Mouse (Mus musculus) mouse embryonic stem cell (cell line): ENCODE measurements around the gene Ift140.

Experiments used
- in situ Hi-C, 2 experiments: fragments of 300-500 bp; cut with MboI; formaldehyde crosslinking; loops; 1 replicate in 1 of 2; 3 replicates in 1 of 2; pipeline ENCODE4 v1.14.3; 2019 to 2020; ENCODE audit warnings: low sequenced_read_pairs in 2 of 2, low pct_unique_long_range_greater_than_20kb in 1 of 2, mixed read lengths in 1 of 2; ENCODE audit not compliant: unreplicated experiment in 1 of 2

Ift140 gene

DNA sequence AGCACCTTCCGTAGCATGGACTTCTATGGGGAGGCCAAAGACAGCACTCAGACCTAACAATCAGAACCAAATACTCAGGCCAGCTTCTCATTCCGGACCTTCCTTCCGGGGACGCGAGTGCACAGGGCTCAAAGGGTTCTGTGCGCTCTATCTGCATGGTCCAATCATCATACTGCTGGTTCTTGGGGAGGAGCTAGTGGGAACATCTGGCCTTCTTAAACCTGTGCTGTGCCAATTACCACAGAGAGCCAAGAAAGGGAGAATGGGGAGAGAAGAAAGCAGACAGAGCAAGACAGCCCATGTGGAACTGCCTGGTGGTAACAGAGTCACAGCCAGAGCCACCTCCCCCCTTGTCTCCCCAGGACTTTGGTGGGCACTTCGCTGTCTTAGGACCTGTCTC lies 50.7 kb downstream of the Ift140 start:
- in situ Hi-C loops, result no loop called here

DNA sequence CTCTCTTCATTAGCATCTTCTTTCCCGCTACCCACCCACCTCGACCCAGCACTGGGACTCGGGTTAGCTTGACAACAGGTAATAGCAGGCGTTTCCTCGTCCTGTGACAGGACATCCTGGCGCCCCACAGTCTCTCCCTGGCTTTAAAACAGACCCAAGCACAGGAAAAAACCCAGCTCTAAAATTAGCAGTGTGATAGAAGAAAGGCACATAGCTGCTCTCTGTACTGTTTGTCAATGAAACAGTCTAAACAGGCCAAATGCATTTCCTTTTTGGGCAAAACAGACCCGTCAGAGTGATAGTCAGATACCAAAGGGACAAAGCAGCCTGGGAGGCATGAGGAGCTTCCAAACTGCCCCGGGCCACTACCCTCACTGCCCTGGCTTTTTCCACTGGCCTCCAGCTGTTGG lies 51.6 kb downstream of the Ift140 start:
- in situ Hi-C loops, result no loop called here

DNA sequence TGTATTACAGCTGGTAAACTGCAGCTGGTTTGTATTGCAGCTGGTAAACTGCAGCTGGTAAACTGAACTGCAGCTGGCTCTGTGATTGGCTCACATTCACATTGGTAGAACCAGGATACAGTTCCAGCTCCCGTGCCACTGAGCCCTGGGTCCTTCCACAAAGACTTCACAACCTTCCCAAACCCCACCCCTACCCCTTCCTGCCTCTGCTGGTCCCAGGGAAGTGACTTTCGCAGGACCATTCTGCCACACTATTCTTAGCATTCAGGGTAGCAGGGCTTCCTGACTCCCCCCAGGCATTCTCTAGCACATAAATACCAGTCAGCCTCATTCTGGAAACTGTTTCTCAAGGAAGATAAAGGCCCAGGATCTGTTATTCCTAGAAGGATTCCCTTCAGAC lies 52.8 kb downstream of the Ift140 start:
- in situ Hi-C loops, result no loop called here

DNA sequence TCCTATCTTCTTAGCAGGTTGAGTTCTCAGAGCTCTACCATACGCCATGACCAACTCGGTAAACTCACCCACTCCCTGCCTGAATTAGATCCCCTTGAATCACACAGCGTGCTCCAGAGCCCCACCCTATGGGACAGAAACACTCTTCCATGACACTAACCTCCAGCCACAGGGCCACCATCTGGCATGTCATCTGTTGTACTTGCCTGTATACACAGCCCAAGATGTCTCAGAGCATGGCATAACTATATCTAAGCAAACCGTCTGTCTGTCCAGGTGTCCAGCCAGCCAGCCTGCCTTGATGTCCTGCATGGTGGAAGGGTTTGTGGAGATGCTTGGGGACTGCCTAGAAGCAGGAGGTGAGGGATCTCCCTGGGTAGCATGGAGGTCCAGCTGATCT lies 61.0 kb downstream of the Ift140 start:
- in situ Hi-C loops, result no loop called here

DNA sequence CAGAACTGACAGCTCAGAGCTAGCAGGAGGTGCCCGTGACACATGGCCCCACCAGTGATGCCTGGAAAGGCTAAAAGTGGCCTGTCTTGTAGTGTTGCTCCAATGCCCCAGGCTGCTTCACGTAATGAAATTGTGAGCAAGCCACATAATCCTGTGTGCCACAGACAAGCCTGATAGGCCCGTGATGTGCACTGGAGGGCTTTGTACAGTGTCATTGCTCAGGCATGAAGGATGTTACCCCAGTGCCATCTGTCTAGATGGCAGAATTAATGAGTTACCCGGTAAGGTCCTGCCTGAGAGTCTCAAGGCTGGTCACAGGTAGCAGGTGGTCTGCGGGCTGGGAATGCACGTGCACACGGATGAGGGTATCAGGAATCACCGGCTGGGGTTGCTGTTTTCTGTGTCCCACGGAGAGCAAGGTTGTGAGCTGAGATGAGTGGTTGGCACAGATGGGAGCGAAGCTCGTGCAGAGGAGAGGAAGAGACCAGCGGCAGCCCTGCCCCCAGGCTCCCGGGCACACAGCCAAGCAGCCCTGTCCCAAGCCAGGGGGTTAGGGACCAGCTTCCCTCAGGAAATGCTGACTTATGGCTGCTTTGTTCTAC lies 62.0 kb downstream of the Ift140 start:
- in situ Hi-C loops, result no loop called here

DNA sequence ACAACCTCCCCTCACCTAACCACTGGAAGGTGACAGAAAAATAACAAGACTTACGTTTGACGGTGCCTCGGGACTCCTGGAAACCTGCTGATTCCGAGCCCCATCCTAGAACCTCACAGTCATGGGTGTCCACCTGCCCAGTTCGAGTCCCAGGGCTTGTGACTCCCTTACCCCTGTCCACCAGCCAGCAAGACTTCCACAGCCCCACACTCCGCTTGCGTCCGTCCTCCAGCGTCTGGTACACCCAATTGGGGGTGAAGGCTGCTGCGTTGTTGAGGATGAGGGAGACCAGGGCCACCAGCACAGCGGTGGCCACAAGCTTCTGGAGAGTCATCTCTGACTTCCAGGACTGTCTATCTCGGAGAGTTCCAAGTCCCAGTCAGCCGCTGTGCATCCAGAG lies 64.3 kb downstream of the Ift140 start:
- in situ Hi-C loops, result no loop called here

DNA sequence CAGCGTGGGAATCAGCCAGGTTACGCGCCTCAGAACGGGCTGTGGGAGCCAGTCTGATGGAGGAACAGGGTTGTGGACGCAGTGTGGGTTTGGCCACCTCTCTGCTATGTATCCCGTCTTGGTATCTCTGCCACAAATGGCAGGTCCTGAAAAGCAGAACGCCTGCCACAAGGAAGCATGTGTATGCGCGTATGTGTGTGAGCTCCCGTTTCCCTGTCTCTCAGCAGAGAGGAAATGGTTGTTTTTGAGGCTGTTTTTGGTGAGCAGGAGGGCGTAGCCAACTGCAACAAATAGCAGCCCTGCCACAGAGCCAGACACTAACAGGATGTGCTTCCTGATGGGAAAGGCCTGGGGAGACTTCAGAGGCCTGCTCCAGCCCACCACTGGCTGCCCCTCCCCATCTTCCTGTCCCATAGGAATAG lies 65.1 kb downstream of the Ift140 start:
- in situ Hi-C loops, result no loop called here

DNA sequence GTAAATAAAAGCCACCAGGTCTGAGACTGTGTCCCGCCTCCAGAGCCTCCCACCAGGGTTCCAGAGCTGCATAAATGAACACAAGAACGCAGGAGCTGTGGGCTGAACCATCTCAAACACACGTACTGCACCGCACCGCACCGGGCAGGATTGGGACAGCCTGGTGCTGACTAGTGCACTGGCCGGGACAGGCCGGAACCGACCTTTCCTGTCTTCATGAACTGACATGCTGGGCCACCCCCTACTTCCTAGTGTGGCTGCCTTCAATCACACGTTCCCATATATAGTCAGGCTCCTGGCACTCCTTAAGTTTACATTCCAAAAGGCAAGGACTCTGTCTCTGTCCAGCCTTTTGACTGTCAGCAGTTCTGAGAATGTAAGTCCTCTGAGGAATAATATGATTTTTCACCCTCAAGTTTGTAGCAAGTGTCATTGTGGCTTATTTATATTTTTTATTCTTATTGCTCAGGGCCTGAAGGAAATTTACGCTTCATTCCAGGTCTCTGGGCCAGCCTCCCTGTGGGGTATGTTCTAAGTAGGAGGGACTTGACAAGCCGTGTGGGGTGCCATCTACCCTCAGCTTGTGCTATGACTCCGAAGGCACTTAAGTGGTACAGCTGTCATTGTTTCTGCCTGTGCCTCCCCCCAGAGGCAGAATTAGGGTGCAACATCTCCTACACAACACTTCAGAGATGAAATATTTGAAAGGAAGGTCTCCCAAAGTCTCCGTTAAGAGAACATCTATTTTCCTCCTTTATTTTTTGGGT lies 66.4 kb downstream of the Ift140 start:
- in situ Hi-C loops, result no loop called here

DNA sequence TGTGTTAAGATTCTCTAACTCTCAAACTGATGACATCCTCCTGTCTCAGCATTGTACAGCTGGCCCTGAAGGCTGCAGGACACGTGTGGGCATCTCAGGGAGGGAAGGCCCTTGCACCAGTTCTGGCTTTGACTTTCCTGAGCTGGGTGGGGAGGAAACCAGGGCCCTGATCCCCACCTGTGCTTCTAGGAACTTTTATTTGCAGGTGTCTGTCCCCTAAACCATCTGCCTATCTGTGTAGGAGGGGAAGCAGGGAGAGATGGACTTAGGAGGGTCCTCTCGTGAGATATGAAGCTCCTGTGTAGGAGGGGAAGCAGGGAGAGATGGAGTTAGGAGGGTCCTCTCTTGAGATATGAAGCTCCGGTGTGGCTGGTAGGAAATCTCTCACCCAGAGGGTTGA lies 67.0 kb downstream of the Ift140 start:
- in situ Hi-C loops, result no loop called here

DNA sequence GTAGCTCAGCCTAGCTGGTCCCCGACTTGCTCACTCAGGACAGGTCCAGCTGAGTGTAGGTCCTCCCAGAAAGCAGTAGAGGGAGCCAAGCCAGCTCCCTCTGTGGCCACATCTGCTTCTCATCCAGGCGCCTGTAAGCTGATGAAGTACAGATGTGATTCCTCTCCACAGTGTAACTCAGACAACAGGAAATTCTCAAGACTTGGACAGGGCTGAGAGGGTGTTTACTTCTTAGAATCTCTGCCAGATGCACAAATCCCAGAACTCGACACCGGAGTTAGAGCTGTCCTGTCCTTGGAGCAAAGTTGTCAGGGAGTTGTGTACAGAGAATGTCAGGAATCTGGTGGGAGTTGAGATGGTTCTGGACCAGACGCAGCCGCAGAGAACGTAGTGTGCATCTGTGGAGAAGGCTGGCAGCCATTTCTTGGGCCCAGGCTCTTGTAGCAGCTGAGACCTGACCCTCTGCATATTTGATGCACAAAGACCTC lies 67.6 kb downstream of the Ift140 start, which contains the start of gene Tmem204:
Gene Tmem204, minus strand, starts transcription at position 148 of the 488 bp plus-strand sequence.
- in situ Hi-C loops, result no loop called here

DNA sequence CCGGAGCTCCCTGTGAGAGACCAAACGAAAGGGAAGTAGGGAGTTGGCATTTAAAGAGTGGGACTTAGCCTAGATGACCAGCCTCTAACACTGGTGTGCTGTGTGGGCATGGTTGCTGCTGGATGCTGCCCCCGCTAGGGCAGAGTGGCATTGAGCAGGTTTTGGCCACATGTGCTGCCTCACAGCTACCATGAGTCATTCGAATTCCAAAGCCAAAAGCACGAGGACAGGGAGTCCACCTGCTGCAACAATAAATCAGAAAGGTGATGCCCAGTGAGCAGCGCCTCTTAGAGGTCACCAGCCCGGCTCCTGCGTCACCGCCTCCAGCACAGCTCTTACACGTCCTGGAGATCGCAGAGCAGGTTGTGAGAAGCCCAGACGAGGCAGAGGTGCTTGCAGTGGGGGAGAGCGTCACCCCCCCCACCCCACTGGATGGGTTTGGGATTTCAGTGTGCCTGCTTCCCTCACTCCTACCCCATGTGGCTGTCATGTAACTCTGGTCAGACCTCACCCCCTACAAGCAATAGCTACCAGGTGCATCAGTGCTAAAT lies 69.0 kb downstream of the Ift140 start:
- in situ Hi-C loops, result no loop called here

DNA sequence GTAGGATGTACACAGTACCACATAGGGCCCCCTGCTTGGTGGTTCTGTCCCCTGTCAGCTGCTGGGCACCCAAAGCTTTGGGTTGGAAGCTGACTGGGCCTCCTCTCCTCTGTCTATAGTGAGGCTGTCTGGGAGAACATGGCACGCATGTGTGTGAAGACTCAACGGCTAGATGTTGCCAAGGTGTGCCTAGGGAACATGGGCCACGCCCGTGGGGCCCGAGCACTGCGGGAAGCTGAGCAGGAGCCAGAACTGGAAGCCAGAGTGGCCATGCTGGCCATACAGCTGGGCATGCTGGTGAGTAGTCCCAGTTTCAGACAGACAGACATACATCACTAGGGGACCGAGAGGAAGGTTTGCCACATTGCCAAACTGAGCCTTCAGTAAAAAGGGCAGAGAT lies 70.8 kb downstream of the Ift140 start:
- in situ Hi-C loops, result no loop called here

DNA sequence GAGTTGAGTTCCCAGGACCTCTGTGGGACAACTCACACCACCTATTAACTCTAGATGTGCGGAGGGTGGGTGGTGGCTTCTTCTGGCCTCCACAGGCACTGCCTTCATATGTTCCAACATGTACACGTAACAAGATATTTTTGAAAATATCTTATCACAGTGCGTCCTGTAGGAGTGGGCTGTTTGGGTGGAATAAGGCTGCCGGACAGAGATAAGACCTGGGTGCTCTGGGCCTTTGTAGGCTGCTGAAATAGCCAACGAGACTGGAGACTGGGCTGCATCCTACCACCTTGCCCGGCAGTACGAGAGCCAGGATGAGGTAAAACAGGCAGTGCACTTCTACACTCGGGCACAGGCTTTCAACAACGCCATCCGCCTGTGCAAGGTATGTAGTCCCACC lies 73.3 kb downstream of the Ift140 start:
- in situ Hi-C loops, result no loop called here

DNA sequence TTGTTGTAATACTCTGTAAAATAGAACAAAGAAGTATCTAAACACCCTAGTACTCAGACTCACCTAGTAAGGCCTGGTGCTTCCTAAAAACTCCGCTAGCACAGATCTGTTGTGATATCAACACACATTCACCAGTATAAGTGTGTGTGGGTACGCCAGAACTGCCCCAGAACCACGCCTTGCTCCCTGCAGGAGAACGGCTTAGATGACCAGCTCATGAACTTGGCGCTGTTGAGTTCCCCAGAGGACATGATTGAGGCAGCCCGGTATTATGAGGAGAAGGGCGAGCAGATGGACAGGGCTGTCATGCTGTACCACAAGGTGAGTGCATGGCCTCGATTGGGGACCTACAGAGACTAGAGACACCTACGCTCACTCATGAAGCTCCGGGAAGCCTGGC lies 74.6 kb downstream of the Ift140 start:
- in situ Hi-C loops, result no loop called here

DNA sequence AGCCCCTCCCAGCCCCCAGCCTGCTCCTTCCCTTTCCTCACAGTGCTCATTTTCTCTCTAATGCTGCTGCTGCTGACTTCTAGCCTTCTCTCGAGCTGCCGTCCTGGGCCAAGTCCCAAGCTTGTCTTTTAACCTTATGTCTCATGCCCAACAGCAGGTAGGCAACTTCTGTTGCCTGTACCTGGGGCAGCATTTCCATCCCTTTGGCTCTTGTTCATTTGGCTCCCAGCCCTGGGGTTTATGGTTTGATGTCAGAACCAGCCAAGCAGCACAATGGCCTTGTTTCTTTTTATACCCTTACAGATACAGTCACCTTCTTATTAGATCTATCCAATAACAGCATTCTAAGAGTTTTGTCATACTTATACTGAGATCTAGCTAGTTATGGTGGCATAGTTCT lies 80.3 kb downstream of the Ift140 start:
- in situ Hi-C loops, result no loop called here

DNA sequence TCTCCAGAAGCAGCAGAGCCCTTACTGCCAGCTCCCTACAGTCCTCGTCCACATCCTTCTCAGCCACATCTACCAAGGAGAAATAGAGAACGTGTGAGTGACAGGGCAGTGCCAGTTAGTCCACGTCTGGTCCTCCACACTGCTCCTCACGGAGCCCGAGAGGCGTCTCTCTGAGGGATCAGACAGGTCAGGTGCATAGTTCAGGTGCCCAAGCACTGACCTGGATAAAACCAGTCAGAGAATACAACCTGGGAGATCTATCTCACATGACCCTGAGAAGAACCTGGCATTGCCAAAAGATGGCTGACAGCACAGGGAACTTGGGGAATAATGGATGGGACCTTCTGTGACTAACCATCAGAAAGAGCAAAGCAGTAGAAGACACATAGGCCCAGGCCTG lies 84.2 kb downstream of the Ift140 start:
- in situ Hi-C loops, result no loop called here

DNA sequence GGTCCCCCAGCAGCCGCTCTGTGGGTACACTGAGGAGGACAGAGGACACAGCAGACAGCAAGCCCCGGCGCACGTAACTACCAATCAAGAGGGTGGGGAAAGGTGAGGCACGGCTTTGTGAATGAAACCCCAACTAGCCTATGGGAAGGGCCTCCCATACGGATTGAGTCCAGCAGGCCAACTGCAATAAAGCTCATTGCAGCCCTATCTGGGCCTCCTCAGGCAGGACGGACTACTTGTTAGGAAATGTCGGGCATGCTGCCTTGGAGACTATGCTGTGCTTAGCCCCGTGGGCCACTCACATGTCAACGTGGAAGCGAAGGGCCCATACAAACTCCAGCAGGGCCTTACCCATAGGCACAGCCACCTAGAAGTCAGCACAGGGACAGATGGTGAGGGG lies 85.5 kb downstream of the Ift140 start:
- in situ Hi-C loops, result no loop called here

DNA sequence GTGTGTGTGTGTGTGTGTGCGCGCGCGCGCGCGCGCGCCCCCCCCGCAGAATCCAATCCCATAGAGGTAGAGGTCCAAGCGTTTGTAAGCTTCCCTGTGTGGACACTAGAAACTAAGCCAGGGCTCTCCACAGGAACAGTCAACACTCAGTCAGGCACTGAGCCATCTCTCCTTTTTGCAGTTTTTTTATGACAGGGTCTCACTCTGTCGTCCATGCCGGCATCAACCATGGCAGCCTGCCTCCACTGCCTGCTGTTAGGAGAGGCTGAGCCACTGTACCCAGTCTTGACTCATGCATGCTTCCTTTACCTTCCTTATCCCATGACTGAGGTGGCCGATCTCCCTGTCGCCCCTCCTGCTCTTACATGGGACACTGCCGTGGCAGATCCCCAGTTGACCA lies 91.9 kb downstream of the Ift140 start:
- in situ Hi-C loops, result no loop called here

DNA sequence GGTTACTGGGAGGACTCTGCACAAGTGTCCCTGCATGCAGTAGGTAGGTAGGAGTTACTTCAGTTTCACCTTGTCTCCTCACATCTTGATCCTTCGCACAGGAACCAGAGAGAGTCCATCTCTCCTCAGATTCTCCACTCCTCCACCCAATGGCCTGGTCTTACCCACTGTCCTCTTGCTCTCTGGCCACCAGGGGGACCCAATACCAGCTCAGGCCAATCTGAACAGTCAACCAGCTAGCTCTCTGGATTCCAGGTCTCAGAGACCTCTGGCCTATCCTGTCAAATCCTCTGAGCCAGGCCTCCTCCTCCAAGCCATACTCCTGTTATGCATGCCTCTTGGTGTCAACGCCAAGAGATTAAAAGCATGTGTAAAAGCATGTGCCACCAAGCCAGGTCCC lies 93.7 kb downstream of the Ift140 start:
- in situ Hi-C loops, result no loop called here

DNA sequence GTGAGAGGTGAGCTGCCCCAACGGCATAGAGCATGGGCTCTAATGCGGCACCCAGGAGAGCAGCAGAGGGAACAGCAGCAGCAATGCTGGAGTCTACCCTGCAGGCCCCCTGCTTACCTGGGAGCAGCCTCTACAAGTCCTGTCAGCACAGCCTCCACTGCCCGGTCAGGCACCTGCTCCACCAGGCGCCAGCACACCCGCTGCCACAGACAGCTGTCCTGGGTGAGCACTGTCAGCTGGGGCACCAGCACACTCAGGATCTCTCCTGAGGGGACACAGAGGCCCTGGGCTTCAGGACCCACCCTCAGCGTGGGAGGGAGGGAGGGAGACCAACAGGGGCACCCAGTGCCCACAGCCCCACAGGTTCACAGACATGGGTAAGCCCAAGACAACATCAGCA lies 94.7 kb downstream of the Ift140 start:
- in situ Hi-C loops, result no loop called here
